Mouse (Mus musculus): ENCODE data around the gene Gm43518. TPM values are rescaled to one million over a fixed set of nuclear protein-coding genes. Genes with fewer than 3 reads are reported as not detected.

Gm43518 gene
- polyA plus RNA-seq (2012) = not detected in 2 replicates

DNA sequence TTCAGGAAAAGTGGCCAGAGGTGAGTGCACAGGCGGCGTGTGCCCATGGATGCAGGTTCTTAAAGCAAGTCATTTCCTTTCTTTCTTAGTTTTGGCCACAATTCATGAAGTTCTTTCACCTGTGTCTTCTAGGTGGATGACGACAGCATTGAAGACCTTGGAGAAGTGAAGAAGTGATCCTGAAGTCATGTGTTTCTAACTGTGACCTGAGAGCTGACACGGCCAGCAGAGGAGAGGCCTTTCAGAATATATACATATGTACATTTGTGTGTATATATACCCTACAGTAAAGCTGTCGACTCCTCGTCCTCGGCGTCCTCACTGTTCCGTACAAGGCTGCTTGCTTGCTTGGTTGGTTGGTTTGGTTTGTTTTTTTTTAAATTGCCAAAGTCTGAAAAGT lies at the start of gene Gm43518:
Gene Gm43518, plus strand, starts transcription at position 301 of the 400 bp plus-strand sequence.
- Histone ChIP-seq H3K27me3 (ENCODE audit: control insufficient read depth) (no peaks in the 10 kb centered on the region), H3K36me3 (ENCODE audit: control insufficient read depth) (peaks cover 64% of the 10 kb centered on the region), H3K4me3 (replicated peaks) (no peak within 1 kb of the TSS), H3K9me3 (ENCODE audit: control insufficient read depth, low read length) (no peaks in the 10 kb centered on the region), H3K4me1 (ENCODE audit: control insufficient read depth) (peaks cover 20% of the 10 kb centered on the region)
- TF ChIP-seq TAL1 (IDR thresholded peaks at IDR 0.05; ENCODE audit: low read length) (no peak), GATA1 (IDR thresholded peaks at IDR 0.05; ENCODE audit: low read length) (no peak)

DNA sequence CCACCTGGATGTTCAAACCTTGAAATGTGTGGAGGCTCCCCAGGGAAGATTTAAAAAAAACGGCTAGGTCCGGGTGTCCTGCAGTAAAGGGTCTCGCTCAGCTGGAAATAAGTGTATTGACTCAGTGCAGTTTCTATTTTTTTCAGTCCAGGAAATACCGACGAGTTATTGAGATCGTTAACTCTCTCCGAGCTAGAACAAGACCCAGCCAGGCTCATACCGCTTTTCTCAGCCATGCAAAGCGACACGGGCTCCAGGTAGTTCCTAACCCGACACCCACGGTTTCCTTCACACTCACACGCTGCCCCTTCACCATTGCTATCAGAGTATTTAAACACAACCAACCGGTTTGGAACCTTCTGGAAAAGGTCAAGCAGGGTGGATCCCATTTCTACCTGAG lies 49.2 kb upstream of the Gm43518 start:
- no peak for TF ChIP-seq TAL1 (IDR thresholded peaks at IDR 0.05; ENCODE audit: low read length)
- no peak for TF ChIP-seq GATA1 (IDR thresholded peaks at IDR 0.05; ENCODE audit: low read length)
- Histone ChIP-seq H3K9me3 (ENCODE audit: control insufficient read depth, low read length) (no peaks in the 10 kb centered on the region), H3K4me3 (replicated peaks) (no peak overlapping the region), H3K4me1 (ENCODE audit: control insufficient read depth) (no peaks in the 10 kb centered on the region; the same call in 1 of the 2 replicates), H3K36me3 (ENCODE audit: control insufficient read depth) (no peaks in the 10 kb centered on the region), H3K27me3 (ENCODE audit: control insufficient read depth) (peaks cover 14% of the 10 kb centered on the region)

DNA sequence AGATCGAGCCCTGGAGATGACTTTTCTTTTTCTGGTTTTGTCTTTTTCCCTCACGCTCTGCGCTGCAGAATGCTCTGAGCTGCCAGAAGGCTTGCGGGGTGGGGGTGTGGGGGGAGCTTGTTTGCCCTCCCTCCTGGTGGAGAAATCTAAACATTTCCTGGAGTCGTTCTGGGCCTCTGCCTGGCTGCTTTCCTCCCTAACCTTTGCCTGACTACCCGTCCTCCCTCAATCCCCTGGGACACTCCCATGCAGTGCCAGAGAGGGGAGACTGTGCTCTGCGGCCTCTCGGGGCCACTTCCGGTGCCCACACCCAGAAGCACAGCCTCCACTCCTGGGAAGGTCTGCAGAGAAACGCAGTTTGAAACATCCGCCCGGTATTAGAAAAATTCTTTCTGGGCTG lies 47.3 kb upstream of the Gm43518 start, which contains the start of gene Hcar1:
Gene Hcar1, minus strand, starts transcription at position 93 of the 400 bp plus-strand sequence.
- Histone ChIP-seq H3K4me1 (ENCODE audit: control insufficient read depth) (no peaks in the 10 kb centered on the region; the same call in 1 of the 2 replicates), H3K27me3 (ENCODE audit: control insufficient read depth) (peaks cover 14% of the 10 kb centered on the region), H3K9me3 (ENCODE audit: control insufficient read depth, low read length) (no peaks in the 10 kb centered on the region), H3K36me3 (ENCODE audit: control insufficient read depth) (no peaks in the 10 kb centered on the region), H3K4me3 (replicated peaks) (no peak within 1 kb of the TSS)
- TF ChIP-seq TAL1 (IDR thresholded peaks at IDR 0.05; ENCODE audit: low read length) = no peak
- no peak for TF ChIP-seq GATA1 (IDR thresholded peaks at IDR 0.05; ENCODE audit: low read length)

DNA sequence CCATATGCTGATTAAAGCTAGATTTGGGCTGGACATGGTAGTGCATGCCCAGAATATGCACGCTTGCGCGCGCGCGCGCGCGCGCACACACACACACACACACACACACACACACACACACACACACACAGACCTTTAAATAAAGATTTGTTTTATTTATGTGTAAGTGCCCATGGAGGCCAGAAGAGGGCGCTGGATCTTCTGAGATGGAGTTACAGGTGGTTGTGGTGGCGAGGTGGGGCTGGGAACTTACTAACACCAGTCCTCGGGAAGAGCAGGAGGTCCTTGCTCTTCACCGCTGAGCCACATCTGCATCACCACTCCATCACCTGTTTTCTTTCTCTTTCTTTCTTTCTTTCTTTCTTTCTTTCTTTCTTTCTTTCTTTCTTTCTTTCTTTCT lies 46.4 kb upstream of the Gm43518 start:
- Histone ChIP-seq H3K4me1 (ENCODE audit: control insufficient read depth) (no peaks in the 10 kb centered on the region; the same call in 1 of the 2 replicates), H3K27me3 (ENCODE audit: control insufficient read depth) (peaks cover 14% of the 10 kb centered on the region), H3K9me3 (ENCODE audit: control insufficient read depth, low read length) (no peaks in the 10 kb centered on the region), H3K36me3 (ENCODE audit: control insufficient read depth) (no peaks in the 10 kb centered on the region), H3K4me3 (replicated peaks) (no peak overlapping the region)
- TF ChIP-seq GATA1 (IDR thresholded peaks at IDR 0.05; ENCODE audit: low read length) (no peak), TAL1 (IDR thresholded peaks at IDR 0.05; ENCODE audit: low read length) (no peak)

DNA sequence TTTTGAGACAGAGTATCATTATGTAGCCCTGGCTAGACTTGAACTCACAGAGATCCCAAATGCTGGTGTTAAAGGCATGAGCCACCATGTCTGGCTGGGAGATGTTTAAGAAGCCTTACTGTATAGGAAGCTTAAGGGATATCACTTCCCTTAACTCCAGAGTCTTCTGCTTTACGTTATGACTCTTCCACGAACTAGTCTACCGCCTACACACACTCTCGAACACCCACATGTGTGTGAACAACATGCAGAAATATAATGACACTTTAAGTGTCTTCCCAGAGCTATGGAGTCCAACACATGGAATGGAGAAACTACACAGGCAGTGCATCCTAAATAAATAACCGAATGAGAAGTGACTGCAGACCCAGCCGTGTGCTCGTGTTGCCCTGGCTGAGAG lies 43.3 kb upstream of the Gm43518 start:
- Histone ChIP-seq H3K36me3 (ENCODE audit: control insufficient read depth) (no peaks in the 10 kb centered on the region), H3K9me3 (ENCODE audit: control insufficient read depth, low read length) (no peaks in the 10 kb centered on the region), H3K4me1 (ENCODE audit: control insufficient read depth) (no peaks in the 10 kb centered on the region; the same call in 1 of the 2 replicates), H3K27me3 (ENCODE audit: control insufficient read depth) (peaks cover 5% of the 10 kb centered on the region), H3K4me3 (replicated peaks) (no peak overlapping the region)
- TF ChIP-seq GATA1 (IDR thresholded peaks at IDR 0.05; ENCODE audit: low read length) = no peak

DNA sequence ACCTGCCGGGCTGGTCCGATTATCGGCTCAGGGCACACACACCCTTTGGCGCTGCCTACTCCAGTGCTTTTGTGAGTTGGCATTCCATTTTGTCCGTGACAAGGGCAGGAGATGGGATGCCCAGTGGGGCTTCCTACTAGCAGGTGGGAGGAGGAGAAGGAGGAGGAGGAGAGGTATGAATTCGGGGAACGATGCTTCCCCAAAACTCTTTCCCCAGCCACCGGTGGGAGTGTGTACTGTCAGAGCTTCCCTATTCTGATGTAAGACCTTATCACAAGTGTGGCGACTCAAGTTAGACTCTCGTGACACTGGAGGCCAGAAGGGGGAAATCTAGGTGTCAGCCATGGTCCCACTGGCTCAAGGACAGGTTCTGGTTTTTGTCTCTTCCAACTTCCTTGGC lies 42.9 kb upstream of the Gm43518 start:
- no peaks in the 10 kb centered on the region; the same call in 1 of the 2 replicates for H3K4me1 ChIP-seq (ENCODE audit: control insufficient read depth)
- H3K36me3 ChIP-seq (ENCODE audit: control insufficient read depth) = no peaks in the 10 kb centered on the region
- H3K4me3 ChIP-seq (replicated peaks) = no peak overlapping the region
- TF ChIP-seq TAL1 (IDR thresholded peaks at IDR 0.05; ENCODE audit: low read length) (no peak), GATA1 (IDR thresholded peaks at IDR 0.05; ENCODE audit: low read length) (no peak)
- H3K9me3 ChIP-seq (ENCODE audit: control insufficient read depth, low read length) = no peaks in the 10 kb centered on the region
- peaks cover 2% of the 10 kb centered on the region for H3K27me3 ChIP-seq (ENCODE audit: control insufficient read depth)

DNA sequence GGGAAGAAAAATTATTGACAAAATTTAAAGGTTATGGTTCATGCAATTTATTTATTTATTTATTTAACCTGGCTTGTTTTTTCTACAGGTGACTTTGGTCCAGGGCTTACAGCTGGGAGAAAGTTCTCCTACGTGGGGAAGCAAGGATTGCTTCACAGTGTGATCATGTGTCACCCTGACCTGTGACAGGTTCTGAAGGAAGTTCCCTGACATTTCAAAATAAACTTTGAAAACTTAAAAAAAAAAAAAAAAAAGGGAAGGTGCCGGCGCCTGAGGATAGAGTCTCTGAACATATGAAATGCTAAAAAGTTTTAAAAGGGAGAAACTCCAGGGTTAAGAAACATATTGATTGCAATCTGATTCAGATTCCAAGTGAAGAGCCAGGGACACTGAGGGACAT lies 40.9 kb upstream of the Gm43518 start:
- Histone ChIP-seq H3K27me3 (ENCODE audit: control insufficient read depth) (no peaks in the 10 kb centered on the region), H3K36me3 (ENCODE audit: control insufficient read depth) (no peaks in the 10 kb centered on the region), H3K4me3 (replicated peaks) (no peak overlapping the region), H3K9me3 (ENCODE audit: control insufficient read depth, low read length) (no peaks in the 10 kb centered on the region), H3K4me1 (ENCODE audit: control insufficient read depth) (no peaks in the 10 kb centered on the region)
- no peak for TF ChIP-seq TAL1 (IDR thresholded peaks at IDR 0.05; ENCODE audit: low read length)
- TF ChIP-seq GATA1 (IDR thresholded peaks at IDR 0.05; ENCODE audit: low read length) = no peak

DNA sequence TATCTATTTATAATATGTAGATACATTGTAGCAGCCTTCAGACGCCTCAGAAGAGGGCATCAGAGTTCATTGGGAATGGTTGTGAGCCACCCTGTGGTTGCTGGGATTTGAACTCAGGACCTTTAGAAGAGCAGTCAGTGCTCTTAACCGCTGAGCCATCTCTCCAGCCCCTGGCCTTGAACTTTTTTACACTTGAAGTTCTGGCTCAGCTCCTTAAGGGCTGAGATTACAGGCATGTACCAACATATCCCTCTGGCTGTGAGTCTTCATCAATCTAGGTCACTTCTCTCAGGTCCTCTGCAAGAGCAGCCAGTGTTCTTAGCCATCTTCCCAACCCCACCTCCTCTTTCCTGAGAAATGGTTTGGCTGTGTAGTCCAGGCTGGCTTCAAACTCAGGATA lies 36.9 kb upstream of the Gm43518 start:
- H3K36me3 ChIP-seq (ENCODE audit: control insufficient read depth) = no peaks in the 10 kb centered on the region
- H3K9me3 ChIP-seq (ENCODE audit: control insufficient read depth, low read length) = no peaks in the 10 kb centered on the region
- H3K27me3 ChIP-seq (ENCODE audit: control insufficient read depth) = no peaks in the 10 kb centered on the region
- TF ChIP-seq TAL1 (IDR thresholded peaks at IDR 0.05; ENCODE audit: low read length) (no peak), GATA1 (IDR thresholded peaks at IDR 0.05; ENCODE audit: low read length) (no peak)
- peaks cover 5% of the 10 kb centered on the region for H3K4me1 ChIP-seq (ENCODE audit: control insufficient read depth)
- no peak overlapping the region for H3K4me3 ChIP-seq (replicated peaks)

DNA sequence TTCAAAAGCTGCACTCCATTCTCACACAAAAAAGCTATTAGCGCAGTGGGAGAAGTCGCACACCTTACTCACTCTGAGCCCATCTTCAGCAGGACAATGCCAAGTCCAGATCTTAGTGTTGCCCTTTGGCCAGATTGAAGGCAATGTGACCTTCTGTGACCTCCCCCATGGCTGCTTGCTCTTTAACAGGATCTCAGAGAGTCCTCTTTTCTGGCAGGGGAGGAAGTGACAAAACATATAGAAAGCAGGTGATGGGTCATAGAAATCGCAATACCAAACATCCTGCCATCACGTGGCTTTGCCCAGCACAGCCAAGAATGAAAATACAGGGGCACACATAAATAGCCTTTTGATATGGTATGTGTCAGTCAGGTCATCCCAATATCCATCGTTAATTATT lies 36.2 kb upstream of the Gm43518 start:
- Histone ChIP-seq H3K9me3 (ENCODE audit: control insufficient read depth, low read length) (no peaks in the 10 kb centered on the region), H3K27me3 (ENCODE audit: control insufficient read depth) (no peaks in the 10 kb centered on the region), H3K36me3 (ENCODE audit: control insufficient read depth) (no peaks in the 10 kb centered on the region), H3K4me3 (replicated peaks) (no peak overlapping the region), H3K4me1 (ENCODE audit: control insufficient read depth) (peaks cover 5% of the 10 kb centered on the region)
- TF ChIP-seq TAL1 (IDR thresholded peaks at IDR 0.05; ENCODE audit: low read length) (no peak), GATA1 (IDR thresholded peaks at IDR 0.05; ENCODE audit: low read length) (no peak)

DNA sequence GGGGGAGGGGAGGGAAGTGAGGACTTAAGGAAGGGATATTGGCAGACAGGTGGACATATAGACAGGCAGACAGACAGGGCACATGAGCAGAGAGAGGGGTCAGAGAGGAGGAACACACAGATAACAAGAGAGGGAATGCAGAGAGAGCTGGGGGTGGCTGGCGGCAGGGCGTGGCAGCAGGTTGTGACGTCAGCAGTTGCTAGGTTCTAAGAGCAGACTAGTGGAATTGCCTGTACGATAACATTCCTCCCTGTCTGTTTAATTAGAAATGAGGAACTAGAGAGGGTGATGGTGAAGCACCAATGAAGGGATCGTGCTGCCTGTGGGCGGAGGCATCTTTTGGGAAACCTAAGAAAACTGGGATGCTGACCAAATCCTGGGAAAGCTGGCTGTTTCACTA lies 35.5 kb upstream of the Gm43518 start:
- H3K36me3 ChIP-seq (ENCODE audit: control insufficient read depth) = no peaks in the 10 kb centered on the region
- no peaks in the 10 kb centered on the region for H3K9me3 ChIP-seq (ENCODE audit: control insufficient read depth, low read length)
- H3K4me1 ChIP-seq (ENCODE audit: control insufficient read depth) = peaks cover 5% of the 10 kb centered on the region
- H3K27me3 ChIP-seq (ENCODE audit: control insufficient read depth) = no peaks in the 10 kb centered on the region
- no peak for TF ChIP-seq GATA1 (IDR thresholded peaks at IDR 0.05; ENCODE audit: low read length)
- no peak overlapping the region for H3K4me3 ChIP-seq (replicated peaks)
